Mouse (Mus musculus): ENCODE results near the gene Hist1h3e. TPM values are rescaled to one million over a fixed set of nuclear protein-coding genes. Genes with fewer than 3 reads are reported as not detected.
A peak's percentile ranks its signal among the peaks of the same experiment; 100 is the strongest.
"Not testable (repeated sequence)": the region's sequence is repeated elsewhere in the genome, so short reads cannot be mapped to it uniquely, and the experiment has no call there.

Gene Hist1h3e
- polyA plus RNA-seq, 1 experiment: 3.8 TPM

DNA sequence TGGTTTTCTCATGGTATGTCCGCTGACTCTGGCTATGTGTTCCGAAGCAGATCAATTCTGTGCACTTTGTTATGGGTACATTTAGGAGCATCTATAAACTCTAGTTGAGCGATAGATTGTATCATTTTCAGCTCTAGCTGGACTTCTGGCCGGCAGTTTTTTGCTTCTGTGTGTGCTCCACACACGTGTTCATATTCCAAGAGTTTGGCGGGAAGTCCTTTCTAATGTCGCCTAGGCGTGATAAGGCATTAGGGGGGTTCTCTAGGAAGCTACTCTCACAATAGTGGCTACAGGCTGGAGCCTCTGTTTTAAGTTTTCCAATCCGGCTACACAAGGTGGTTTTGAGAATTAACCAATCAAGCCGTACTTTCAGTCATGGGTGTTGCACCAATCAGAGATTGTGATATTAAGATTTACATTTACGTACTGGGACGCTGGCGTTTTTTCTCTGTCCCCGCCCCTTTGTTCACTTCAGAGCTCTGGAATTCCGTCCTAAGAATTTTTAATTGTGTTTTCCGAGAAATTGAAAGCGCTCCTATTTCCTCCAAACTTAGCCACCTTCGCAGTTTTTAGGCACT lies 6.2 kb downstream of the Hist1h3e start:
- Histone ChIP-seq H3K4me1 (ENCODE audit: control insufficient read depth, insufficient read depth, low read length) (no peaks in the 10 kb centered on the region), H3K27me3 (replicated peaks; ENCODE audit: control insufficient read depth, insufficient read depth, low read length) (no peaks in the 10 kb centered on the region), H3K27ac (ENCODE audit: insufficient read depth, low read depth, low read length) (peak overlapping the region; percentile 84), H3K36me3 (ENCODE audit: control insufficient read depth, insufficient read depth, low read length) (no peaks in the 10 kb centered on the region), H3K4me3 (ENCODE audit: insufficient read depth, low read depth, low read length) (peak overlapping the region; percentile 52)
- under 1% methylated on average over 18 of the region's 18 CpGs for WGBS
- DNase-seq: peak; percentile 91
- no peak for TF ChIP-seq CTCF (conservative IDR thresholded peaks at IDR 0.05; ENCODE audit: insufficient read depth, insufficient read length, low read depth, low read length)
- TF ChIP-seq POLR2A (IDR thresholded peaks at IDR 0.05; ENCODE audit: low read depth, low read length): no peak

GRCm38 (mm10) chr13:23554925-23555838 lies 7.0 kb downstream of the Hist1h3e start:
- Histone ChIP-seq H3K27me3 (replicated peaks; ENCODE audit: control insufficient read depth, insufficient read depth, low read length) (no peaks in the 10 kb centered on the region), H3K4me3 (ENCODE audit: insufficient read depth, low read depth, low read length) (peak overlapping the region; percentile 52), H3K4me1 (ENCODE audit: control insufficient read depth, insufficient read depth, low read length) (no peaks in the 10 kb centered on the region), H3K27ac (ENCODE audit: insufficient read depth, low read depth, low read length) (peak overlapping the region; percentile 66; the same call in 1 of the 2 replicates), H3K36me3 (ENCODE audit: control insufficient read depth, insufficient read depth, low read length) (no peaks in the 10 kb centered on the region)
- DNase-seq: peak; percentile 73
- under 1% methylated on average over 54 of the region's 54 CpGs for WGBS
- TF ChIP-seq POLR2A (IDR thresholded peaks at IDR 0.05; ENCODE audit: low read depth, low read length) (peak; percentile 15), CTCF (conservative IDR thresholded peaks at IDR 0.05; ENCODE audit: insufficient read depth, insufficient read length, low read depth, low read length) (no peak)

DNA sequence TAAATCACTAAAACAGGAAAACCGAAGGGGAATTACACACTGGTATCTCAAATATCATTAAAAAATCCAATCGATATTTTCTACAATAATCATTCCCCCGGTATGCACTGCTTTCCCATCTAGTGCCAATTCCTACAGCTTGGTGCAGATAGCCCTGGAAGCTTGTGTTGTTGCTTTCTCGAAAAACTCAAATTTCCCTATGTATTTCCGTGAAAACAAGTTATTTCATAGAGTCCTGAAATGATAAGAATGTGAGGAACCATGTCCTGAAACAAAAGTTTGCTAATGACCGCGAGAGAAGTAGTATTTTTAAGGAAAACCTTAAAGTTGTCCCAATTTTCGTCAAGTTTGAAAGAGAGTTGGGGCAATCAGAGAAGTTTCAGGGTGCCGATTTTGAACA lies 7.8 kb downstream of the Hist1h3e start:
- no peak for DNase-seq
- H3K36me3 ChIP-seq (ENCODE audit: control insufficient read depth, insufficient read depth, low read length): no peaks in the 10 kb centered on the region
- WGBS: 18% methylated on average over 9 of the region's 9 CpGs
- H3K27me3 ChIP-seq (replicated peaks; ENCODE audit: control insufficient read depth, insufficient read depth, low read length): no peaks in the 10 kb centered on the region
- H3K27ac ChIP-seq (ENCODE audit: insufficient read depth, low read depth, low read length): no peak overlapping the region
- no peaks in the 10 kb centered on the region for H3K4me1 ChIP-seq (ENCODE audit: control insufficient read depth, insufficient read depth, low read length)
- H3K4me3 ChIP-seq (ENCODE audit: insufficient read depth, low read depth, low read length): peak overlapping the region; percentile 52; the same call in 1 of the 2 replicates
- TF ChIP-seq CTCF (conservative IDR thresholded peaks at IDR 0.05; ENCODE audit: insufficient read depth, insufficient read length, low read depth, low read length): no peak
- no peak for TF ChIP-seq POLR2A (IDR thresholded peaks at IDR 0.05; ENCODE audit: low read depth, low read length)

GRCm38 (mm10) chr13:23552962-23553361 lies 9.2 kb downstream of the Hist1h3e start, which contains the start of gene Hist1h1d:
Gene Hist1h1d, plus strand, starts transcription at chr13:23553262.
- Histone ChIP-seq H3K4me1 (ENCODE audit: control insufficient read depth, insufficient read depth, low read length) (no peaks in the 10 kb centered on the region), H3K36me3 (ENCODE audit: control insufficient read depth, insufficient read depth, low read length) (no peaks in the 10 kb centered on the region), H3K4me3 (ENCODE audit: insufficient read depth, low read depth, low read length) (no peak within 1 kb of the TSS), H3K27ac (ENCODE audit: insufficient read depth, low read depth, low read length) (no peak within 1 kb of the TSS), H3K27me3 (replicated peaks; ENCODE audit: control insufficient read depth, insufficient read depth, low read length) (no peaks in the 10 kb centered on the region)
- TF ChIP-seq CTCF (conservative IDR thresholded peaks at IDR 0.05; ENCODE audit: insufficient read depth, insufficient read length, low read depth, low read length) (no peak), POLR2A (IDR thresholded peaks at IDR 0.05; ENCODE audit: low read depth, low read length) (no peak)
- no peak for DNase-seq

DNA sequence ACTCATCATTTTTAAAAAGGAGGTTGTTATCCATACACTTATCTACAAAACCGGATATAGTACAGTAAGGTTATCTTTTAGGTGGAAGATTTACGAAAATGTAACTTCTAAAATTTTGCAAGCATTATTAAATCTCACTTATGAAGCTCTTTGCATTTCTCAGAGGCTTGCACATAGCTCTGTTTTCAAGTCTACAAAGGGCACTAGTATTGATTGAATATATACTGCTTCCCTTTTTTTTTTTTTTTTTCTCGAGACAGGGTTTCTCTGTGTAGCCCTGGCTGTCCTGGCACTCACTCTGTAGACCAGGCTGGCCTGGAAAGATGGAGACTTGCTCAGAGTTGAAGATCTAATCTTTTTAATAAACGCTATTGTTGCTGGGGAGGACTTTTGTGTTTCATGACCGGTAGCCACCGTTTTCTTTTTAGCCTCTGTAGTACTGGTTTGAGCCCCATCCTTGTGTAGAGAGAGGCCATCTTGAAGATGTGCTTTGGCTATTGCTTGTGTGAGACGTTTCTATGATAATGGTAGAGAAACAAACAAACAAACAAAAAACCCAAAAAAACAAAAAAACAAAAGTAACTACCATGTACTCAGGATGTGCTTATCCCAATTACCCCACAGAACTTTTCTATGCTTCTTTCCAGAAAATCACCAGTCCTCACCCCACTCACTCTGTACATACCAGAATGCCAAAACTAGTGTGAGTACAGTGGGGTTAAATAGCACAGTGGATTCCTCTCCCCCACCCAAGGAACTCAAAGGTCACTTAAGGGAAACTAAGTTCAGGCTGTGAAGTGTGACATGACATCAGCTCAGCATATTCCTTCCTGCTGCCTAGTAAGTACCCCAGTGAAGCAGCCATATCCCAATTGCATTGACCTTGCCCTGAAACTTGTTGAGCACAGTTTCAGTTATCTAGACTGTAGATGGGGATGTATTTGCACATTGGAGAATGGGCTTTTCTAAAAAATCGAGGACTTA lies 9.9 kb downstream of the Hist1h3e start:
- no peak for DNase-seq
- Histone ChIP-seq H3K27me3 (replicated peaks; ENCODE audit: control insufficient read depth, insufficient read depth, low read length) (no peaks in the 10 kb centered on the region), H3K27ac (ENCODE audit: insufficient read depth, low read depth, low read length) (no peak overlapping the region), H3K36me3 (ENCODE audit: control insufficient read depth, insufficient read depth, low read length) (no peaks in the 10 kb centered on the region), H3K4me3 (ENCODE audit: insufficient read depth, low read depth, low read length) (no peak overlapping the region; the same call in 1 of the 2 replicates), H3K4me1 (ENCODE audit: control insufficient read depth, insufficient read depth, low read length) (no peaks in the 10 kb centered on the region)
- TF ChIP-seq CTCF (conservative IDR thresholded peaks at IDR 0.05; ENCODE audit: insufficient read depth, insufficient read length, low read depth, low read length): no peak
- TF ChIP-seq POLR2A (IDR thresholded peaks at IDR 0.05; ENCODE audit: low read depth, low read length): no peak
- WGBS: 55% methylated on average over 8 of the region's 8 CpGs

DNA sequence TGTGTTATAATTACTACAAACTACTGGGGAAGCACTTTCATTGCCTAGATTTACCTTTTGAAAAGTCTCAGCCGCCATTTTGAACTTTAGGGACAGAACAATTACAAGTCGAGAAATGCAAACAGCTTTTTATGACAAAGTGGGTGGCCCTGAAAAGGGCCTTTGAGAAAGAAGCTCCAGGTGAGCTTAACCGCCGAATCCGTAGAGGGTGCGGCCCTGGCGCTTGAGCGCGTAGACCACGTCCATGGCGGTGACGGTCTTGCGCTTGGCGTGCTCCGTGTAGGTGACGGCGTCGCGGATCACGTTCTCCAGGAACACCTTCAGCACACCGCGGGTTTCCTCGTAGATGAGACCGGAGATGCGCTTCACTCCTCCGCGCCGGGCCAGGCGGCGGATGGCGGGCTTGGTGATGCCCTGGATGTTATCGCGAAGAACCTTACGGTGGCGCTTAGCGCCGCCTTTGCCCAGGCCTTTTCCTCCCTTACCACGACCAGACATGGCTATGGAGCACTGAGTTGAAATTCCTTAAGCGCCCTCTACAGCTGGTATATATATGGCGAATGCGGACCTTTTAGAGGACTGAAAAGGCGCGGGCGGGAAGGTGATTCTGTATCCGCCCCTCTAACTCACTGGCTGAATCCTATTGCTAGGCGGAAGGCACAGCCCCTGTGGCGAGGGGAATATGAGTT lies 10.9 kb downstream of the Hist1h3e start, which contains the start of gene Hist1h4f:
Hist1h4f (minus strand) TSS at position 503 of the 689 bp plus-strand sequence.
- H3K27ac ChIP-seq (ENCODE audit: insufficient read depth, low read depth, low read length); H3K27me3 ChIP-seq (replicated peaks; ENCODE audit: control insufficient read depth, insufficient read depth, low read length); H3K36me3 ChIP-seq (ENCODE audit: control insufficient read depth, insufficient read depth, low read length); H3K4me1 ChIP-seq (ENCODE audit: control insufficient read depth, insufficient read depth, low read length): not testable (repeated sequence)
- peak; percentile 88 for DNase-seq
- peak within 1 kb of the TSS; percentile 59 for H3K4me3 ChIP-seq (ENCODE audit: insufficient read depth, low read depth, low read length)
- TF ChIP-seq CTCF (conservative IDR thresholded peaks at IDR 0.05; ENCODE audit: insufficient read depth, insufficient read length, low read depth, low read length): 0 out of 2 replicates have a peak, but pooled peaks have one; percentile 31
- 1% methylated on average over 47 of the region's 47 CpGs for WGBS

Data from kidney, adult 2 months (tissue).